Mouse (Mus musculus): ENCODE data around the gene Kcnj3. TPM values are rescaled to one million over a fixed set of nuclear protein-coding genes. Genes with fewer than 3 reads are reported as not detected.

Gene Kcnj3
- polyA plus RNA-seq, 1 experiment = 3.0 TPM

DNA sequence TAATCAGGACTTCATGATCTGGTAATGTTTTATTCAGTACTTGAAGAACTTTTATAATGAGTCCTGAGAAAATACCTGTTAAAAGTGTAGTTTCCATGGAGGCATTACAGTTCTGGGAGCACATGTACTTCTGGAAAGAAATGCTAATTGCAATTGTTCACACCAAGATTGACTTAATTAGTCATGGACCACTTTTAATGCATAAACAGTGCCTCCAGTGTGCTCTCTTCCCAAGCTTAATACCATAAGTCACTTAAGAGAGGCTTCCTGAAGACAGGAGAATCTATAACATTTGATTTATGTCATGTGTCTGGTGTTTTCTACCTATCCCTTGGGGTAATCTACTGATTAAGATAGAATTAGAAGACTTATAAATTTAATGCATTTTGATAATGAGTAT, 111.8 kb downstream of the Kcnj3 start:
- no peaks in the 10 kb centered on the region for H3K36me3 ChIP-seq (ENCODE audit: control insufficient read depth, insufficient read depth, low read length)
- no peak overlapping the region for H3K27ac ChIP-seq (ENCODE audit: control insufficient read depth, insufficient read depth, low read length)
- no peak for DNase-seq
- no peaks in the 10 kb centered on the region for H3K4me1 ChIP-seq (replicated peaks; ENCODE audit: control insufficient read depth, insufficient read depth, low read length)
- TF ChIP-seq POLR2A (IDR thresholded peaks at IDR 0.05; ENCODE audit: control insufficient read depth, extremely low read depth, insufficient read depth, low read length, poor library complexity) (no peak), CTCF (IDR thresholded peaks at IDR 0.05; ENCODE audit: borderline replicate concordance, control insufficient read depth, extremely low read depth, insufficient read depth, low read length, poor library complexity) (no peak)
- H3K27me3 ChIP-seq (ENCODE audit: control insufficient read depth, insufficient read depth, low read length) = no peaks in the 10 kb centered on the region
- no peak overlapping the region for H3K4me3 ChIP-seq (ENCODE audit: control insufficient read depth, insufficient read depth, low read length)

DNA sequence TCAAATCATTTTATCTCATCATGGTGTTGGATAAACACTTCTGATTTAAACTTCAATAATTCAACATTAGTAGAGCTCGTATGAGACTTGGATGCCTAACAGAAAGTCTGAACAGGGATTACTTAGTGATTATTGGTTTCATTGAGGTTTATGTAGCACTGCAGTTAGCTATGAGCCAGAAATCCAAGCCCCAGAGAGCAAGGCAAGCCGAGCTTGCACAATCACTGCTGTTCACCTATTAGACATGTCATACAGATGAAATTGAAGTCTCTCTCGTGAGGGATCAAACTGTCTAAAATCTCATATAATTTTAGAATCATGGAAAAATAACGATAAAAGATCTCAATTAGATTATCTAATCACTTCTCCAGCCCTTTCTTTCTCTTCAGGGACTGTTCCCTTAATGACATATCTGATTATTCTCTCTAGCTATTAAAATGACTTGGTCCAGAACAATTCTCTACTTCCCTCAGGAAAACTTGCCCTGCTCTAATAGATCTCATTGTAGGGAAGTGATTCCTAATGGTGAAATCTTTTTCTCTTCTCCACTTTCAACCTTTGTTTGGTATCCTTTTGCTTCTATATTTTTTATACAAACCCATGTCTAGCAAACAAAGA, 122.7 kb downstream of the Kcnj3 start:
- no peaks in the 10 kb centered on the region for H3K27me3 ChIP-seq (ENCODE audit: control insufficient read depth, insufficient read depth, low read length)
- TF ChIP-seq POLR2A (IDR thresholded peaks at IDR 0.05; ENCODE audit: control insufficient read depth, extremely low read depth, insufficient read depth, low read length, poor library complexity) (no peak), CTCF (IDR thresholded peaks at IDR 0.05; ENCODE audit: borderline replicate concordance, control insufficient read depth, extremely low read depth, insufficient read depth, low read length, poor library complexity) (no peak)
- 93% methylated on average over 4 of the region's 4 CpGs for WGBS

DNA sequence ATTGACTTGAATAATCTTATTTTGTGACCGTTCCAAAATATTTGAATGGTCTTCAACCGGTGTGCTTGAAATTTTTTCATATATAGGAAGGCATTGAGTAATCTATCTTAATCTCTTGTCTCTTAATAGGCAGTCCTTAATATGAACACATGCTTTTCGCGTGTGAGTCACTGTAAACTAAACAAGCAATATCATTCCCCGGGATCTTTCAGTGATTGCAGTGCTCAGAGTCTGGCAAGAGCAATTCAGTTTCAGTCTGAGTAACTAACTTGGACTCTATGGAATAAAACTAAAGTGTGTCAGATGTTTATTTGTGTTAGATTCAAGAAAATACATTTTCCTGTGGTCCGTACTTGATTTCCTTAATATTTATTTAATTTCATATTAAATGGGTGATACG, 133.5 kb downstream of the Kcnj3 start:
- WGBS = 94% methylated on average over 7 of the region's 7 CpGs
- TF ChIP-seq CTCF (IDR thresholded peaks at IDR 0.05; ENCODE audit: borderline replicate concordance, control insufficient read depth, extremely low read depth, insufficient read depth, low read length, poor library complexity) (no peak), POLR2A (IDR thresholded peaks at IDR 0.05; ENCODE audit: control insufficient read depth, extremely low read depth, insufficient read depth, low read length, poor library complexity) (no peak)
- H3K27me3 ChIP-seq (ENCODE audit: control insufficient read depth, insufficient read depth, low read length) = no peaks in the 10 kb centered on the region
- H3K4me3 ChIP-seq (ENCODE audit: control insufficient read depth, insufficient read depth, low read length) = no peak overlapping the region
- no peaks in the 10 kb centered on the region for H3K36me3 ChIP-seq (ENCODE audit: control insufficient read depth, insufficient read depth, low read length)
- H3K27ac ChIP-seq (ENCODE audit: control insufficient read depth, insufficient read depth, low read length) = no peak overlapping the region
- no peaks in the 10 kb centered on the region for H3K4me1 ChIP-seq (replicated peaks; ENCODE audit: control insufficient read depth, insufficient read depth, low read length)
- no peak for DNase-seq

More for the DNA sequence above, 122.7 kb downstream of the Kcnj3 start:
- Histone ChIP-seq H3K27ac (ENCODE audit: control insufficient read depth, insufficient read depth, low read length) (no peak overlapping the region), H3K4me1 (replicated peaks; ENCODE audit: control insufficient read depth, insufficient read depth, low read length) (no peaks in the 10 kb centered on the region), H3K4me3 (ENCODE audit: control insufficient read depth, insufficient read depth, low read length) (no peak overlapping the region), H3K36me3 (ENCODE audit: control insufficient read depth, insufficient read depth, low read length) (no peaks in the 10 kb centered on the region)
- DNase-seq = no peak

DNA sequence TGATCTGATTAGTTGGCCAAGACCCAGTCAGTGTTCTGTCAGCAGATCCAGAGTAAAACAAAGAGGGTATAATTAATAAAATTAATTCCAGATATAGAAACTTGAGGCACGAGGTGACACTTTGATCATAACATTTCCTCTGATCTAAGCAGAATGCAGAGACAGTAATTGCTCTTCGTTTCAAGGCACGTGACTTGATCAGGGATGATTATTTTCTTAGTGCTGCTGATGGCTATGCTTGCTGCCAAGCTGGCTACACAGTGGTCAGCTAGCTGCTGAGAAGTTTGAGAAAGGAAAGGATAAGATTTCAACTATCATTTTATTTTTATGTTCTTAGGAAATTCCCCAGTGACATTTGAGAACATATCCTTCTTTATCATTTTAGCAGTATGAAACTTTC, 135.7 kb downstream of the Kcnj3 start:
- no peak for TF ChIP-seq POLR2A (IDR thresholded peaks at IDR 0.05; ENCODE audit: control insufficient read depth, extremely low read depth, insufficient read depth, low read length, poor library complexity)
- TF ChIP-seq CTCF (IDR thresholded peaks at IDR 0.05; ENCODE audit: borderline replicate concordance, control insufficient read depth, extremely low read depth, insufficient read depth, low read length, poor library complexity) = no peak
- no peak for DNase-seq
- H3K27me3 ChIP-seq (ENCODE audit: control insufficient read depth, insufficient read depth, low read length) = no peaks in the 10 kb centered on the region
- no peak overlapping the region for H3K4me3 ChIP-seq (ENCODE audit: control insufficient read depth, insufficient read depth, low read length)
- WGBS = 87% methylated on average over 3 of the region's 3 CpGs
- no peaks in the 10 kb centered on the region for H3K36me3 ChIP-seq (ENCODE audit: control insufficient read depth, insufficient read depth, low read length)
- H3K27ac ChIP-seq (ENCODE audit: control insufficient read depth, insufficient read depth, low read length) = no peak overlapping the region
- H3K4me1 ChIP-seq (replicated peaks; ENCODE audit: control insufficient read depth, insufficient read depth, low read length) = no peaks in the 10 kb centered on the region

DNA sequence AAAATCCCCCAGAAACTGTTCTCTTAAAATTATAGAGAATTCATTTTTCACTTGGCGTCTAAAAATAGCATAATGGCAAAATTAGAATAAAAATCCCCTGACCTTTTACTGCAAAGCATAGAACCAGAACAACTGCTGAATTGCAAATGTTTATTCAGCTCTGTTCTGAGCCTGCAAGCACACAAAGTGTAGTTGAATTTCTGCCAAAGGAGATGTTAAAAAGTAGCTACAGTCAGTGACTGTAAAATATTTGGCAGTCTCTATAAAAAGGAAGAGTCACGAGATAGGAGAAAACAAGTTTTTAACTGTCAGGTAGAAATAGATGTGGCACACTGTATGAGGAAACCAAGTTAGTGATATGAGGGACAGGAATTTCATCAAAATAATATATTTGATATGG, 144.5 kb downstream of the Kcnj3 start:
- no peaks in the 10 kb centered on the region for H3K4me1 ChIP-seq (replicated peaks; ENCODE audit: control insufficient read depth, insufficient read depth, low read length)
- no peak overlapping the region for H3K4me3 ChIP-seq (ENCODE audit: control insufficient read depth, insufficient read depth, low read length)
- no peak for DNase-seq
- TF ChIP-seq POLR2A (IDR thresholded peaks at IDR 0.05; ENCODE audit: control insufficient read depth, extremely low read depth, insufficient read depth, low read length, poor library complexity) (no peak), CTCF (IDR thresholded peaks at IDR 0.05; ENCODE audit: borderline replicate concordance, control insufficient read depth, extremely low read depth, insufficient read depth, low read length, poor library complexity) (no peak)
- H3K27me3 ChIP-seq (ENCODE audit: control insufficient read depth, insufficient read depth, low read length) = no peaks in the 10 kb centered on the region
- 87% methylated on average over 2 of the region's 2 CpGs for WGBS
- H3K36me3 ChIP-seq (ENCODE audit: control insufficient read depth, insufficient read depth, low read length) = no peaks in the 10 kb centered on the region
- H3K27ac ChIP-seq (ENCODE audit: control insufficient read depth, insufficient read depth, low read length) = no peak overlapping the region

DNA sequence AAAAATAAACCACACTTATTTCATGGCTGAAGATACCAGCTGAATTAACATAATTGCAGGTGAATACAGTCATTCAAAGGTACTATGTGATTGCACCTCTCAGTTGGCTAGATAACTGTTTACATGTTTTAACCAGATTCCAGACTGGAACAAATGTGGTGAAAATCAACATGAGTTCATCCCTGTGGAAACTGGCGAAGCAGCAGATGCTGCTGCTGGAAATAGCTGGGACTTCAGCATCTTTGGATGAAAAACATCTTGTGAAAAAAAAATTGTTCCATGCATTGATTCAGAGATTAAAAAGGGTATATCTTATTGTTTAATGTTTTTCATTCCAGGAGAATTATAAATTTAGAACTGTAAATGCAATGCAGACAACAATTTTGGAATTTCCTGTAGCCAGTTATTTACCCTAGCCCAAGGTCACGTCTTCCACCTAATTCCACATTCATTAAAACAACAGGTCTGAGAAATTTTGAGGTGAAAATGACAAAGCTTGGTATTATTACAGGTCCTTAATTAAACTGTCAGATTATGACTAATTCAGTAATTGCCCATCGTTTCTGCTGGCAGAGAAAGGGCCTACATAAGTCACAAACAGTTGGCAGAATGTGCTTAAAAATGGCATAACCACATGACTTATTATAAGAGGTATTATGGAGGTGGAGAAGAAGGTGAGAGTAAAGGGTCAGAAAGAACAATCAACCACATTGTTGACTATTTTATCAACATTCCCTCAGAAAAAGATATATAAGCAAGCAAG, 155.6 kb downstream of the Kcnj3 start:
- 63% methylated on average over 3 of the region's 3 CpGs for WGBS
- no peaks in the 10 kb centered on the region for H3K27me3 ChIP-seq (ENCODE audit: control insufficient read depth, insufficient read depth, low read length)
- no peaks in the 10 kb centered on the region for H3K36me3 ChIP-seq (ENCODE audit: control insufficient read depth, insufficient read depth, low read length)
- no peak overlapping the region for H3K27ac ChIP-seq (ENCODE audit: control insufficient read depth, insufficient read depth, low read length)
- TF ChIP-seq CTCF (IDR thresholded peaks at IDR 0.05; ENCODE audit: borderline replicate concordance, control insufficient read depth, extremely low read depth, insufficient read depth, low read length, poor library complexity) (no peak), POLR2A (IDR thresholded peaks at IDR 0.05; ENCODE audit: control insufficient read depth, extremely low read depth, insufficient read depth, low read length, poor library complexity) (no peak)
- no peaks in the 10 kb centered on the region for H3K4me1 ChIP-seq (replicated peaks; ENCODE audit: control insufficient read depth, insufficient read depth, low read length)
- no peak overlapping the region for H3K4me3 ChIP-seq (ENCODE audit: control insufficient read depth, insufficient read depth, low read length)
- DNase-seq = no peak

Data from thymus, adult 2 months (tissue).